Mouse (Mus musculus): ENCODE results near the gene Rtn1. TPM values are rescaled to one million over a fixed set of nuclear protein-coding genes. Genes with fewer than 3 reads are reported as not detected.

Rtn1 gene
- polyA plus RNA-seq, 1 experiment from 2014 or later = 659 TPM

DNA sequence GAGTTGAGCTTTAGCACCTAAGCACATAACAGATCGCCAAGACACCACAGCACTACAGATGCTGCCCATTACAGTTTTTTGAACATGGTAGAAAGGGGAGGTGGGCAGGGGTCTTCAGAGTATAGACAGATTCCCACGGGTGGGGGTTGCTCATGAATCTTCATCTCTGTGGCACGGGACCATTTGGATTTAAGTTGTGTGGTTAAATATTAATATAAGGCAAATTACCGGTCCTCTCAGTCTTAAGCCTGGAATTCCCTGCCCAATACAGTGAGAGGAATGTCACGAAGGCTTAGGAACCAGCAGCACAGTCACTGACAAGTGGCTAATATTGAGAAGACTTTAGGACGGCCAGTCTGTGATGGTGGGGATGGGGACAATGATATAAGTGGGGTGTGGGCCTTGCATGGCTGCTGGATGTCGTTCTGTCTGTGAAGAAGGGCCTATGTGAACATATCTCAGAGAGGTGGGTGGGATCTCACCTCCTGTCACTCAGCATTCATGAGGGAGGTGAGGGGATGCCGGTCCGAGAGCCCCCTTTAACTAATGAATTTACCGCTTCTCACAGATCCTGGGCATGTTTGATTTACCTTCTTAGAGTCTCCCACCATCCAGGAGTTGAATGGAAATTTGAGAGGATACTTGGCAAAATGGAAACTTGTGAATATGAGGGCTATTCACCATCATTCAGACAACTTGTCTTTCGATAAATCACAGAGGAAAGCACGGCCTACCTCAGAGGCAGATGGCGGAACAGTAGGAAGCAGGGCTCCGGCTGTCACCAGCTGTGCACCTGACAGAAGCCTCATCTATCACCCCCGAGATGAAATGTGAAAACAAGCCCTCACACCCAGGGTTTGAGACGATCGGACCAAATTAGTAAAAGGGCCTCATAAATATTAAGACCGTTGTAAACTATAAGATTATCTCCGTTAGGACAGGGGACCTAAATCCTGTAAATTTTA is 175.7 kb downstream of the Rtn1 start:
- Histone ChIP-seq H3K27me3 (peaks cover 10% of the 10 kb centered on the region), H3K36me3 (no peaks in the 10 kb centered on the region), H3K27ac (replicated peaks) (no peak overlapping the region), H3K4me3 (peak overlapping the region; percentile 69), H3K9ac (replicated peaks) (no peak overlapping the region), H3K4me2 (replicated peaks) (peak overlapping the region; percentile 58), H3K9me3 (no peaks in the 10 kb centered on the region), H3K4me1 (peaks cover 27% of the 10 kb centered on the region; the same call in 1 of the 2 replicates)
- no peak for ATAC-seq (ENCODE audit: low FRiP score, low read depth)
- 83% methylated on average over 19 of the region's 19 CpGs for WGBS

DNA sequence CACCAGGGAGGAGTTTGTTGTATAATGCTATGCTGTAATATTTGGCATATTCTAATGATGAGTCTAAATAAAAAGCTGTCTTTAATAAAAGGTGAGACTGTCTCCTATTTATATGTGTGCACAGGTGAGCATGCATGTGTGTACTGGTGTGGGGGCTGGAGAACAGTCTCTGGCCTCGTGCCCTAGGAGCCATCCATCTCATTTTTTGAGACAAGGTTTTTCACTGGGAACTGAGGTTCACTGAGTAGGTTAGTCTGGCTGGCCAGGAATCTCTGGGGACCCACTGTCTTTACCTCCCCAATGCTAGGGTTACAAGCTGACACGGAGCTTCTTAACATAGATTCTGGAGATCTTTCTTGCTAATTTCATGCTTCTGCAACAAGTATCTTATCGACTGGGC is 176.7 kb downstream of the Rtn1 start:
- no peak for ATAC-seq (ENCODE audit: low FRiP score, low read depth)
- no peaks in the 10 kb centered on the region for H3K9me3 ChIP-seq
- H3K4me3 ChIP-seq = no peak overlapping the region
- H3K4me1 ChIP-seq = peaks cover 27% of the 10 kb centered on the region; the same call in 1 of the 2 replicates
- peak overlapping the region; percentile 58 for H3K4me2 ChIP-seq (replicated peaks)
- peaks cover under 1% of the 10 kb centered on the region; the same call in 1 of the 2 replicates for H3K27me3 ChIP-seq
- 81% methylated on average over 3 of the region's 3 CpGs for WGBS
- H3K36me3 ChIP-seq = no peaks in the 10 kb centered on the region
- no peak overlapping the region for H3K9ac ChIP-seq (replicated peaks)
- no peak overlapping the region for H3K27ac ChIP-seq (replicated peaks)

DNA sequence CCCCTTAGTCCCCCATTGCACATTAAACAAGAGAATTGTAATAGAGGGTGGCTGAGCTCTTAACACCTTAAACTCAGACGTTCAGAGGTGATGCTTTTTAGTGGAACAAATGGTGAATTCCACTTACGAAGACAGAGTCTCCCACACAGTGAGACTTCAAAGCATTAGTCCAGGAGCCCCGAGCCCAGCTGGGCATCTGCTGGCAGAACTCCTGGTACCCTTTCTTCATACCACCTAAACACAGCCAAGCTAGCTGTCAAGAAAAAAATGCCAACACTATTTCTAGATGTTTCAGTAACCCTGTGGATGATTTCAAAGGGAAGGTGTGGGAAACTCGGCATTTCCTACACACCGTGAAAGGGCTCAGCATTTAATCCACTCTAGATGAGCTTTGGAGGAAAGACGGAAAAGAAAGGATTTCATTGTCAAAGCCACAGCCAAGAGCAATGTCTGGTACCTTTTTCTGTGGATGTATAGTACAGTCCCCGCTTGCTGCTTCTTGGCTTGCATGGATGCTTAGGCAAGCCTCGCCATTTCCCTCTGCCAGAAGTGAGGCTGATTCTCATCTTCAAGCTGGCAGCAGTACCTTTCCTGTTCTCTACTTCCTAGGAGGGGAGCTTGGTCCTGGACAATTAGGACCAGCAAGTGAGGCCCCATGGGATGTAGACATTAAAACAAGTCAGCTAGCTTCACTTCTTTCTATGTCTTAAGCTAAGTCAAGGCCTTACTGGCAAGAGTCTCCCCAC is 179.2 kb downstream of the Rtn1 start:
- Histone ChIP-seq H3K9me3 (no peaks in the 10 kb centered on the region), H3K4me2 (replicated peaks) (no peak overlapping the region), H3K27ac (replicated peaks) (no peak overlapping the region), H3K4me1 (peaks cover 26% of the 10 kb centered on the region), H3K36me3 (0 out of 2 replicates have a peak, but pooled peaks cover 3% of the 10 kb centered on the region), H3K27me3 (no peaks in the 10 kb centered on the region), H3K9ac (replicated peaks) (no peak overlapping the region), H3K4me3 (no peak overlapping the region)
- no peak for ATAC-seq (ENCODE audit: low FRiP score, low read depth)
- WGBS = 75% methylated on average over 8 of the region's 8 CpGs

DNA sequence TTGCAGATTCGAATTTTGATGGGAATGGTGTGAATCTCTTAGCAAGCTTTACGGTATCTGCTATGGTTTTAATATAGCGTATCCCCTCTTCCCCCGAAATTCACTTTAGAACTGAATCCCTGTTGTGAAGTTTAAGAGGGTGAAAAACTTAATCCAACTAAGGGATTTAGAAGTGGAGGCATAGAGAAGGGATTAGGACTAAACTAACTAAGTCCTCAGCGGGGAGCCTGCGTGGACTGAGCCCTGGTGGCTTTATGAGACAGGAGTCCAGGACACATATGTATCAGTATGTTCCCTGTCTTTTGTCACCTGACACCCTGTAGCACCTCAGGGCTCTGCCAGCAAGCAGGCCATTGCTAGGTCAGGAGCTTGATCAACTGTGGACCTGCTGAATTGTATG is 181.1 kb downstream of the Rtn1 start:
- H3K9ac ChIP-seq (replicated peaks) = no peak overlapping the region
- ATAC-seq (ENCODE audit: low FRiP score, low read depth) = no peak
- H3K4me2 ChIP-seq (replicated peaks) = no peak overlapping the region
- no peak overlapping the region for H3K4me3 ChIP-seq
- no peaks in the 10 kb centered on the region for H3K9me3 ChIP-seq
- no peak overlapping the region for H3K27ac ChIP-seq (replicated peaks)
- H3K27me3 ChIP-seq = no peaks in the 10 kb centered on the region
- H3K36me3 ChIP-seq = peaks cover 13% of the 10 kb centered on the region
- 50% methylated on average over 6 of the region's 6 CpGs for WGBS
- H3K4me1 ChIP-seq = peaks cover 17% of the 10 kb centered on the region

DNA sequence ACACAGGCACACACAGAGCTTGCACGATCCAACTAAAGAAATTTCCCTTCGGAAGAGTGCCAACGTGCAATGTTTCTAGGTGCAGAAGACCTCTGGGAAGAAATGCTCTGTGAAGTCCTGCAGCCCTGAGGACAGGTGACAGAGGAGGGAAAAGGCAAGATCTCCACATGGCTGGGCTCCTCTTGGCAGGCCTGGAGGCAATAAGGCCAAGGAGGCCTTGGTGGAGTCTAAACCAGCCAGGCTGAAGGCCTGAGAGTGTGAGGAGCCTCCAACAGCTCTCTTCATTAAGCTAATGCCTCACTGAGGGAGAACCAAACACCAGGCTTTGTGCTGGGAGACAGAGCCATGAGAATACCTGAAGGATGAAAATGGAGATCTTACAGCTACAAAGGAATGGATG is 183.5 kb downstream of the Rtn1 start:
- Histone ChIP-seq H3K4me3 (no peak overlapping the region), H3K4me2 (replicated peaks) (no peak overlapping the region), H3K9ac (replicated peaks) (no peak overlapping the region), H3K9me3 (no peaks in the 10 kb centered on the region), H3K27me3 (no peaks in the 10 kb centered on the region), H3K27ac (replicated peaks) (no peak overlapping the region), H3K4me1 (peaks cover 8% of the 10 kb centered on the region), H3K36me3 (peaks cover 33% of the 10 kb centered on the region)
- ATAC-seq (ENCODE audit: low FRiP score, low read depth) = no peak
- 95% methylated on average over 3 of the region's 3 CpGs for whole genome bisulfite sequencing

DNA sequence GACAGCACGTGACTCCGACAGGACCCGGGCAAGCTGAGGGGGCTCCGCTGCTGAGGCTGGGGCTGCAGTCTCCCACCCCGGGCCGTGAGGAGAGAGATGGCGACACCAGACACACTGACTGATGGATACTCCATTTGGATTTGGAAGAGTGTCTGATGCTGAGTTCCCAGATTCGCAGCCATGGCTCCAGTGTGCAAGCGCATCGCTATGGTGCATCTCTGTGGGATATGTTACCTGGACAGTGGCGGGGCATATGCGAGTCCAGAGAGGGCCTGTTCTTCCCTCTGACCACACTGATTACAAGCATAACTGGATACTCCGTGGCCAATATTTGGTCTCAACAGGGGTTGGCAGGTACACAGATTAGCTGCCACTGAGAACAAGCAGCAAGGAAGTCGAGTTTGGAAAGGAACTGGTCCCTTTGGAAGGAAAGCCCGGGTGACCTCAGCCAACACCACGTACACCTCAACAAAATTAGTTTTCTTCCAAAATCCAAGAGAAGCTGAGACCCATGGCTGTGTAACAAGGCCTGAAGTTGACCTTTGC is 185.2 kb downstream of the Rtn1 start:
- Histone ChIP-seq H3K36me3 (peaks cover 45% of the 10 kb centered on the region), H3K4me1 (peaks cover 3% of the 10 kb centered on the region; the same call in 1 of the 2 replicates), H3K4me3 (no peak overlapping the region), H3K4me2 (replicated peaks) (no peak overlapping the region), H3K9me3 (no peaks in the 10 kb centered on the region), H3K9ac (replicated peaks) (no peak overlapping the region), H3K27ac (replicated peaks) (no peak overlapping the region), H3K27me3 (no peaks in the 10 kb centered on the region)
- WGBS = 94% methylated on average over 16 of the region's 16 CpGs
- 0 out of 2 replicates have a peak, but pooled peaks have one; percentile 23 for ATAC-seq (ENCODE audit: low FRiP score, low read depth)

DNA sequence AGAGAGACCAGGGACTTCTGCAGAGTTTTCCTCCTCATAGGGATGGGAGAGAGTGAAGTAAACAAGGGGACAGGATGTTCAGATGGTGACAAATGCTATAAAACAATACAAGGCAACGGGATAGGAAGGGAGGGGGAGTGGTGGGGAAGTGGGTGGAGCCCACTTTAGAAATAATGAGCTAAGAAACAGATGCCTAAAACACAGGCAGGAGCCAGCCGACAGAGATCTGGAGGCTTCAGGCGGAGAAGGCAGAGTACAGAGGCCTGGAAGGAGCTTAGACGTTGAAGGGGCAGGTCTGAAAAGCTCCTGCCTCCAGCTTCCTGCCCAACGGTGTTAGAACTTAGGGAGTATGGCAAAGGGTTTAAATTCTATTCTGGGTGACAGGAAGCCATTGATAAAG is 195.3 kb downstream of the Rtn1 start:
- 73% methylated on average over 5 of the region's 5 CpGs for WGBS
- H3K4me2 ChIP-seq (replicated peaks) = no peak overlapping the region
- peaks cover 88% of the 10 kb centered on the region for H3K36me3 ChIP-seq
- no peaks in the 10 kb centered on the region for H3K9me3 ChIP-seq
- no peaks in the 10 kb centered on the region for H3K27me3 ChIP-seq
- H3K9ac ChIP-seq (replicated peaks) = no peak overlapping the region
- ATAC-seq (ENCODE audit: low FRiP score, low read depth) = no peak
- no peak overlapping the region for H3K4me3 ChIP-seq
- H3K4me1 ChIP-seq = no peaks in the 10 kb centered on the region
- H3K27ac ChIP-seq (replicated peaks) = no peak overlapping the region

DNA sequence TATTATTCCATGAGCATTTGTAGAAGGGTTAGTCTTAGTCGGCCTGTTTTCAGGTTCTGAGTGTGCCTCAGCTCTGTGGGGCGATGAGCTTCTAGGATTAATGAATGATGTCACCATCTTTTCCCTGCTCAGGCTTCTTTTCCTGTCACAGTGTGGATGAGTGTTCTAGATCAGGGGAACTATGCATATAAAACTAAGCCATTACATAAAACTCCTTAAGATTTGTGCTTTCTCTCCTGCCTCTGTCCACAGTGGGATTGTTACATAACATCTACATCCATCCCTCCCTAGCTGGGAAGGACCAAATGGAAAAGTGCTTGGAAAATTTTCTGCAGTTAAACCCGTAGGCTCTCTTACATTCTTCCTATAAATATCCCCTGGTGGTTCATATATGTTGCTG is 208.0 kb downstream of the Rtn1 start:
- H3K36me3 ChIP-seq = 0 out of 2 replicates have a peak, but pooled peaks cover 4% of the 10 kb centered on the region
- ATAC-seq (ENCODE audit: low FRiP score, low read depth) = no peak
- 94% methylated on average over 3 of the region's 3 CpGs for WGBS

DNA sequence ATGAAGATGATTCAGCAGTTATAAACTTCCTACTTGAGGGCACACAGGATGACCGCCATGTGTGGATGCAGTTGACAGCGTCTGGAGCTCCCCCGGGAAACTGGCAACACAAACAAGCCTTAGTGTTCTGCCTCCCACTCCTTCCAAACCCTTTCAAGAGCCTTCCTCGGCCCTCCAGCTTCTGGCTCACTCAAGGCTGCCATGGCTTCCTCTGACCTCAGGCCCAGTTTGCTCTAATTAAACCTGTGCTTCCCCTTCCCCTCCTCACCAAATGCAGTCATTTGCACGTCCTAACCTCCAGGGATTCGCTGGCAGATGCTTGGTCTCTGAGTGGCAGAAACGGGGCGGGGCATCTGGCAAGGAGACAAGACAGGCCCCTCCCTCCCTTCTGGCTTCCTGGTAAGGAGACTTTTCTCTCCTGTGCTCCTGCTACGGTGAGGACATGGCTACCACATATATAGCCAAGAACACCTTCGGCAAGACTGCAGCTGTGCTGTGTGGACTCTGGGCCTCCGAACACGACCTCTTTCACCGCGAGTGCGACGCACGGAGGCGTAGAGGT is 210.8 kb downstream of the Rtn1 start:
- WGBS = 56% methylated on average over 18 of the region's 18 CpGs
- no peaks in the 10 kb centered on the region for H3K9me3 ChIP-seq
- 0 out of 2 replicates have a peak, but pooled peaks cover 4% of the 10 kb centered on the region for H3K36me3 ChIP-seq
- H3K27ac ChIP-seq (replicated peaks) = no peak overlapping the region
- H3K27me3 ChIP-seq = no peaks in the 10 kb centered on the region
- no peak overlapping the region for H3K9ac ChIP-seq (replicated peaks)
- H3K4me2 ChIP-seq (replicated peaks) = no peak overlapping the region
- ATAC-seq (ENCODE audit: low FRiP score, low read depth) = peak; percentile 34; the same call in 1 of the 2 replicates
- peaks cover 5% of the 10 kb centered on the region; the same call in 1 of the 2 replicates for H3K4me1 ChIP-seq
- no peak overlapping the region for H3K4me3 ChIP-seq

More for the DNA sequence above, 208.0 kb downstream of the Rtn1 start:
- no peak overlapping the region for H3K27ac ChIP-seq (replicated peaks)
- H3K27me3 ChIP-seq = no peaks in the 10 kb centered on the region
- no peaks in the 10 kb centered on the region for H3K9me3 ChIP-seq
- H3K4me3 ChIP-seq = no peak overlapping the region
- H3K4me1 ChIP-seq = peaks cover 5% of the 10 kb centered on the region; the same call in 1 of the 2 replicates
- H3K9ac ChIP-seq (replicated peaks) = no peak overlapping the region
- no peak overlapping the region for H3K4me2 ChIP-seq (replicated peaks)

DNA sequence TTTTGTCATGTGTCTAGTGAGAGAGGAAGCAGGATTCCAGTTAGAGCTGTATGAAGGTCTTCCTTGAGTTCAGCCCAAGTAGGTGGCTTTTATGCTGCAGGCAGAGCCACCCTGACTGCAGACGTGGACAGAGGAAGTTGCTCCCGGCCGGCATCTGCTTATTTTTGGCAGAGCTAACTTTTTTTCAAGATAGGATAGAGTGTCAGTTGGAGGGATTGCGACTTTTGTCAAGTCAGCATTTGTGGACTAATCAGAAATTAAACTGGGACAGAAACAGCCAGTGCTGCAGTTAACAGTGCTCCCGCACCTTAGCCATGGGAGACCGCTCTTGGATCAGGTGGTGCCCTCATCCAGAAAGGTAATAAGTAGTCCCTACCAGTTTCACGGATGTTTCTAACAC is 211.4 kb downstream of the Rtn1 start:
- 87% methylated on average over 7 of the region's 7 CpGs for WGBS
- Histone ChIP-seq H3K9ac (replicated peaks) (no peak overlapping the region), H3K4me2 (replicated peaks) (no peak overlapping the region), H3K36me3 (0 out of 2 replicates have a peak, but pooled peaks cover under 1% of the 10 kb centered on the region), H3K4me1 (peaks cover 5% of the 10 kb centered on the region; the same call in 1 of the 2 replicates), H3K27me3 (no peaks in the 10 kb centered on the region), H3K27ac (replicated peaks) (no peak overlapping the region), H3K4me3 (no peak overlapping the region), H3K9me3 (no peaks in the 10 kb centered on the region)
- ATAC-seq (ENCODE audit: low FRiP score, low read depth) = no peak

DNA sequence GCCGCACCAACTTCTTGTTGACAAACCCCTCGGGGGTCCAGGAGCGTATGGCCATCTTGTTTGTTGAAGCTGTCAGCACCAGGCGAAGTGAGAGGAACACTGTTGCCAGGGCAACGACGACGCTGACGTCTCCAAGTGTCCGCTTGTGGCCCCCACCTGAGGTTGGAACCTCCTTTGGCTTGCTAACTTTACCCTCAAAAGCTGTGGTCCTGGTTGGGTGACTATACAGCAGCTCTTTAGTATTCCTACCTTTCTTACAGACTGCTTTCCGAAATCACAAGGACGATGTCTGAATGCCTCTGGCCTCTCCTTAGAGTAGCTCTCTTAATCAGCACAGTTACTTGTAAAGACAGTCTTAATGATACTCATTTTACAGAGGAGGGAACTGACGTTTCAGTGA is 223.9 kb downstream of the Rtn1 start, which contains the start of gene Ccdc175:
TSS of gene Ccdc175 (minus strand) at position 101 of the 400 bp plus-strand sequence.
- Histone ChIP-seq H3K9me3 (no peaks in the 10 kb centered on the region), H3K36me3 (no peaks in the 10 kb centered on the region), H3K4me3 (no peak within 1 kb of the TSS), H3K27ac (replicated peaks) (no peak within 1 kb of the TSS), H3K4me2 (replicated peaks) (no peak within 1 kb of the TSS), H3K9ac (replicated peaks) (no peak within 1 kb of the TSS), H3K4me1 (no peaks in the 10 kb centered on the region), H3K27me3 (no peaks in the 10 kb centered on the region)
- WGBS = 79% methylated on average over 12 of the region's 12 CpGs
- no peak for ATAC-seq (ENCODE audit: low FRiP score, low read depth)

All from midbrain, embryonic 12.5 days (tissue).